Mouse (Mus musculus) mature B cell (primary cell): ENCODE measurements around the gene Sh3glb1.
"Not testable (repeated sequence)": the region's sequence is repeated elsewhere in the genome, so short reads cannot be mapped to it uniquely, and the experiment has no call there.

Source experiments
- in situ Hi-C: fragments of 300-500 bp; cut with MboI; formaldehyde crosslinking; loops from 2 replicates; pipeline ENCODE4 v1.14.3; 2019

Gene Sh3glb1

DNA sequence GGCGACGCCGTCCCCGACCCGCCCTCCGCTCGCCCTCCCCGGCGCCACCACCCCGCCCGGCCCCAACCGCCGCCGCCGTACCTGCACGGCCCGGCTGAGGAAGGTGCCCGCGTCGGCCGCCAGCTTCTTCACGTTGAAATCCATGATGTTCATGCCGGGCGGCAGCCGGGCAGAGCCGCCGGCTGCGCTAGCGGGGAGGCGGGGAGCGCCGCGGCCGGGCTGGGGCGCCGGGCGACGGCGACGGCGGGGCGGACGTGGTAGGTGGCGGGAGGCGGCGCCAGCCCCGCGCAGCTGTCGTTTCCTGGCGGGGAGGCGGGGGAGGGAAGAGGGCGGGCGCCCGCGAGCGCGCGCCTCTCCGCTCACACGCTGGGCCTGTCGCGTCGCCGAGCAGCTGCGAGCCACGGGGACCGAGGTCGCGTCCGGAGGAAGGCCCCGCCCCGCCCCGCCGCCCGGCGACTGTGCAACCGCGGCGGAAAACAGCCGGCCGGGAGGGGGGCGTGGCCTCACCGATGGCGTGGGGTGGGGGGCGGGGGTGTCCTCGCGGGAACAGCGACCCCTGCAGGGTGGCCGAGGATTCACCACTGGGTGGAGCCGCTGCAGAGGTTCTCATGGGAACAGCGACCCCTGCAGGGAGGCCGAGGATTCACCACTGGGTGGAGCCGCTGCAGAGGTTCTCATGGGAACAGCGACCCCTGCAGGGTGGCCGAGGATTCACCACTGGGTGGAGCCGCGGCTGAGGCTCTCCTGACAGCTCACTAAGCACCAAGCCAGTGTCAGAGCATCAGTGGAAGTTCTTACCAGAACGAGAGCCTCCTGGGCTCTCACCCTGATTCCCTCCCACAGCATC is at the start of gene Sh3glb1:
Sh3glb1 (minus strand) TSS at position 435 of the 847 bp plus-strand sequence.
- in situ Hi-C loops, result loop anchor here (25.0 kb wide), 1 partner anchor 1958 kb away; the partner anchor contains the start of gene Gtf2b

DNA sequence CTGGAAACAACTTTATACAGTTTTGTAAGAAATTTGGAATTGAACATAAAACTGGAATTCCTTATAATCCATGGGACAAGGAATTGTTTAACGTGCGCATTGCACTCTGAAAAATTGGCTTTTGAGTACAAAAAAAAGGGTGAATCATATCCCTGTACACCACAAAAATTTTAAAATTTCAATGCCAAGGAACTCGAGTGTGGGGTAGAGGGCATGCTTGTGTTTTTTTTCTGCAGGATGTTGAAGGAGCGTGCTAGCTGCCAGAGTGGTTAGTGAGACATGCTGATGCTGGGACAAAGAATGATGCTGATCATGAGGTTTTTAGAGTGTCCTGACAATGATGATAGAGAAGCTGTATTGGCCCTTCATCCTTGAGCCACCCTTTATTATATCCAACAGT is 45.0 kb upstream of the Sh3glb1 start:
- in situ Hi-C loops, result no loop called here

DNA sequence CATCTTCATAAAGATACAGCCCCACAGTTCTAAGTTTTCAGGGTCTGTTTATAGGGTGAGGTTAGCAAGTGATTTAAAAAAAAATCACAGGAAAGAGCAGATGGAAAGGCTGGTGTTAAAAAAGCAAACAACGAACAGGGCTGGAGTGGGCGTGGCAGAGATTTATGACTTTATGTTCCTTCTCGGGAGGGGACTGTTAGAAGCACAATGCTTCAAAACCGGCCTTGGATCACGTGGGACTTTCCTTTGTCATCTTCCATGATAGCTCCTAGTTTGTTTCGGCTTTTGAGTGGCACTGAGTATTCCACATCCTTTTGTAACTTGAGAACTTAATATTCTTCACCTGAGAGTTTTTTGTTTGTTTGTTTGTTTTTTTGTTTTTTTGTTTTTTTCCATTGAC is 41.3 kb upstream of the Sh3glb1 start:
- in situ Hi-C loops, result no loop called here

DNA sequence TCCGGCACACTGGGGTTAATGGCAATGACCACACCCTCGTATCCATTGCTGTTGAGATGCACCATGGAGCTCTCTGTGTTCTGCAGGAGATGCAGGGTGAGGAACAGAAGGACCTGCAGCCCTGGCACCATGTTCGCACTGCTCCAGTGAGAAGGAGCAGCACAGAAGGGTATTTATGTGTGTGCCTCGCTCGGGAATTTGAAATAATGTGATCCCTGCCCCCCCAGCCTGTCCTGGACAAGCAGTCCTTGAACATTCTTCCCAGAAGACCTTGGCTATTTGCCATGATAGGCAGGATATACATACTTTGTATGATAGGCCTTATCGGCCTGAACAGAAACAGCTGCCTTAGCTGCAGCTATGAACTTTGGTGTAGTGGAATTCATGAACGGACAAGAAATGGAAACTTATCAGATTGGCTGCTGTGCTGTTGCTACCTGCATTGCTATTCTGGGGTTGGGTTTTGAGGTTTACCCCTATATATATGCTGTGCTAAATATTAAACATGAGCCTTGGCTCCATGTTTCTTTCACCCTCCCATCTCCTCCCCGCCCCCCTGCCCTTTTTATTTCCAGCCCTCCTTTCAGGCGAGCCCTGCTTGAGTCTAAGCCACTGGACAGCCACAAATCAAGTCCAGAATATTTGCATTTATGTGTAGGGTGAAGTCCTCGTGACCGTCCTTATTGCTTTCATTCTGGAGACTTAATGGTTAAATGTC is 40.6 kb upstream of the Sh3glb1 start, which contains the start of gene Clca3a1:
Clca3a1 (minus strand) TSS at position 386 of the 718 bp plus-strand sequence.
- in situ Hi-C loops, result no loop called here

DNA sequence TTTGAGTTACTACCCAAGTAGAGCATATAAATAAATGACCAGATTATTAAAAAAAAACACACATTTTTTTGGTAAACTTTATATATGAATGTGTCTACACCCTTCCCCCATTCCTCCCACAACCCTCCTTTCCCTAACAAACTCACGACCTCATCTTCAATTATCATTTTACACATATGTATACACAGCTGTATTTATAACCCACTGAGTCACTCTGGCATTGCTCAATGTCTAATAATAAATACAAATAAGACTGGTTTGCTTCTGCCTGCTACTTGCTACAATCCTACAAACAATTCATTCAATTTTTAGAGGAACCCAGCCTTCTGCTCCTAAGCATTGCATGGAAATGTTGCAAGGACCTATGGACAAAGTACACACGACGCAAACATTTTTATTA is 39.6 kb upstream of the Sh3glb1 start:
- in situ Hi-C loops, result no loop called here

DNA sequence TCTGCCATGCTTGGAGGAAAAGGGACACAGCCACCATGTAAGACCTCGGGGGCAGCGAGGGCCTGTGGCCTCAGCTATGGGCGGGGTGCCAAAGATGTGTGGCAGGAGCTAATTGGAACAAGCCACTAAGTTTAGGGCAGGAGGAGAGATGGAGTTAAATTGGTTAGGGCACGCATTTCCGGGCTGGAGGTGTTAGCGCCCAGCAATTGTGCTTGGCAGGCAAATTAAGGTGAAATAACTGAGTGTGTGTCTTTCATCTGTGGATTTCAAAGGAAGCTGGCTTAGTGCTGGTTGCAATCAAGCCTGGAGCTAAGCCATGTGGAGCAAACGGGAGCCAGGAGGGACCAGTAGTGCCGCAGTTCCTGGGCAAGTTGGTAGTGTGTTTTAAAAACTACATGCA is 36.0 kb upstream of the Sh3glb1 start:
- in situ Hi-C loops, result not testable (repeated sequence)

DNA sequence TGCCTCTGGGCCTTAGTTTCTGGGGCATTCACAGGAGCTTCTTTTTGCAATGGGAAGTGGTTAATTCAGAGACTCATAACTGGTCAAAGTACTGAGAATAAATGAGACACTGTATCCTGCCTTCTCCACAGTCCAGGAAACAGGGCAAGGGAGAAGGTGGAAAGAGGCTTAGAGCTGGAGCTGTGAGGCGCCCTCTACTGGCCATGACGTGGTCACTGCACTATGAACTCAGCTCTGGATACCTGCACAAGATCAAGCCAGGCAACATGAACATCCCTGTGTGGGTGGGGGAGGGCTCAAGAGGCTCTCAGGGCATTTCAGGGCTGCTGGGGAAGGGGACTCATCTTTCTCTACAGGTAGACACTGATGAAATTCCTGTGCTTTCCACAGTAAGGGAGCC is 33.0 kb upstream of the Sh3glb1 start:
- in situ Hi-C loops, result no loop called here

DNA sequence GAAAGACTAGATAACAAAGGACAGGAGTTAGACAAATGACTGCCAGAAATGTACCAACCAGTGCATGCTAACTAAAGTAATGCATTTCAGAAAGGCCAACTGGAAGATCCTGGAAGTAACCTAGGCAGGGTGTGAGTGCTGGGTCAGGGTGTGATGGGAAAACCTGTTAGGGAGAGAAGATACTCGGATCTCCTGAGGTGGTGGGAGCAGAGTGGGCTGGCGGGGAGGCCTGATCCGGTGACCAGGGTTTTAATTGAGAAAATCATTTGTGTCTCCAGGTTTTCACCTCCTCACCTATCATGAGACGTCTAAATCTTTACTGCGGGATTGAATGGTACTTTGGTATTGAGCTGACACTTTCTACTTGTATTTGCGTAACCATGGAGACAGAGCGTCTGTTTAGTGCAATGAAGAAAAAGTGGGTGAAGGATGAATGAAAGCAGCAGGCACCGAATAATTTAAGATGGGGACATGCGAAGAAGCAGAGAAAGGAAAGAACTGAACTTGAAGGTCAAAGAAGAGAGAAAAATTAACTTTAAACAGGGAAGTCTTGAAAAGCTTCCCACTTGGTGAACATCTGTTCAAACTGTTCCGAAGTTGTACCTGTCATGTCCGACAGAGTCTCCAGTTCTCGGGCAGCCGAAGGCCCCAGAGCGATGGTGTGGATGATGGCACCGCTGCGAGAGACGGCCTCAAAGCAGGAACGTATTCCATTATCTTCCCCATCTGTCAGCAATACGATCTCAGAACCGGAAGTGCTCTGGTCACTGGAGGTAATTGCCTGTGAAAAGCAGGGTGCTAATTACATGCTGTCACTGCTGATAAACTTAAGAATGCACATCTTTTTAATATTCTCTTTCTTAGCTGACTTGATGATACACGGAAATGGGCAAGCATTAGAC is 29.2 kb upstream of the Sh3glb1 start:
- in situ Hi-C loops, result not testable (repeated sequence)

DNA sequence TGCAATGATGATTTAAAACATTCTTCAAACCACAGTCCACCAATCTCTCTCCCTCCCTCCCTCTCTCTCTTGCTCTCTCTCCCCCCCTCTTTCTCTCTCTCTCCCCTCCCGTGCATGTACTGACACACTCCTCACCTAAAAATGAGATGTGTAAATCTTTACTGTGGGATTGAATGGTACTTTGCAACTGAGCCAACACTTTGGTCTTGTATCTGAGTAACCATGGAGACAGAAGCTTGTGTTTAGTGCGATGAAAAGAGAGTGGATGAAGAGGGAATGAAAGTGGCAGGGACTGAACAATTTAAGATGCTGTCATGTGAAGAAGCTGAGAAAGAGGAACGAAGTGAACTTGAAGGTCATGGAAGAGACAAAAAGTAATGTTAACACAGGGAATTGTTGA is 27.6 kb upstream of the Sh3glb1 start:
- in situ Hi-C loops, result not testable (repeated sequence)

DNA sequence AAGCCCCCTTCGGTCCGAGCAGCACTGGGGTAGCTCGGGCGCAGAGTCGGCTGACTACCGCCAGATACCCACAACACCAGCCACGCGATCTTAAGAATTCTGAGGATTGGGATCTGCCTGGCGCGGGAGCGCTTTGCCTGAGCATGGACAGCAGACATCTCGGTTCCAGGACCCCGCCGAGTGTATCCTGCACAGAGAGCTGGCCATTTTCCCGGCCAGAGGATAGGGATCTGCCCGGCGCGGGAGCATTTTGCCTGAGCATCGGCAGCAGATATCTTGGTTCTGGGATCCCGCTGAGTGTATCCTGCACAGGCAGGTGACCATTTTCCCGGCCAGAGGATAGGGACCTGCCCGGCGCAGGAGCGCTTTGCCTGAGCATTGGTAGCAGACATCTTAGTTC is 18.3 kb upstream of the Sh3glb1 start:
- in situ Hi-C loops, result not testable (repeated sequence)

DNA sequence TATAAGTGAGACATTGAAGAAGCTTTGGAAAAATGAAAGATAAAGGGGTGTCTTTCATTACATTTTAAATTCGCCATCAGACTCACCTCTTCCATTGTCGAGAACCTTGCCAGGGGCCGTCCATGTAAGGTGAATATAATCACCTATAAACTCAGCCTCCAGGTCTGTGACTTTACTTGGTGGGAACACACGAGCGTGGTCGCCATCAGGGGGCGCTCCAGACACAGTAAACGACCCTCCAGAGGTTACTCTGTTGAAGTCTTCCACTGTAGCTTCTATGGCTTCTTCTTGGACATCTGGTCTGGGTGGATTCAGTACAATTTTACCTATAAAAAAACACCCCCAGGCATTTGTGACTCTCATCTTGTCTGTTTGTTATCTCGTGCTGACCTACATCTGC is 16.7 kb upstream of the Sh3glb1 start:
- in situ Hi-C loops, result no loop called here

DNA sequence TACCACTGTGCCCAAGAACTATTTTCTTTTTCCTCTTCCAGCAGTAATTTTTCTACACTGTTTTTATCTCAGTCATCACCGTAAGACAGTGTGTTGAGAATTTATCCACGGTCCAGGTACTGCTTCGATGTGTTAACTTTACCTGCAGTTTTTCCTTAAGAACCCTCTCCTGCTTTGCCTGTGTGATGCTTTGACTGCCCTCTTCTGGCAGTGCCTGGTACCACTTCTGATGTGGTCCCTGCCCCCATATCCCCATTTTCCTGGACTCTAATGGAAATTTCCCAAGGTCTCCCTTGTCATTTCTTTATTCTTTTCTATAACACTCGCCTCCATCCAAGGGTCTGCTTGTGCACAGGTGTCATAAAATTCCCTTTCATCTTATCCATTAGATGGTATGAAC is 3.3 kb upstream of the Sh3glb1 start:
- in situ Hi-C loops, result loop anchor here (25.0 kb wide), 1 partner anchor 1961 kb away; the partner anchor contains the start of gene Gtf2b

DNA sequence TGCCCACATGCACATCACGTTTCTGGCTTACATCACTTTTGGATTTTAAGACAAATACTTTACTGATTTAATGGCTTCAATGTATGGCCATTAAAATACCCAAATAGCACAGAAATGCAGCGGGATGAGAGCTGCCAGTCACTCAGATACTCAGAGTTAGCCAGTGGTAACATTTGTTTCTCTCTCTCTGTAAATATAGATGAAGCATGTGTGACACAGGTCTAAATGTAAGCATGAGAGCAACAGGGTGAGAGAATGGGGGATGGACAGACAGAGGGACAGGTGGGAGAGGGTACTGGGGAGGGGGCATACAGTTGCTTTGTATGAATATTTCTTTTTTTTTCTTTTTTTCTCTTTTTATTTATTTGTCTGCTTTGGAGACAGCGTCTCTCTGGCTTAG is 2.4 kb upstream of the Sh3glb1 start:
- in situ Hi-C loops, result loop anchor here (25.0 kb wide), 1 partner anchor 1960 kb away; the partner anchor contains the start of gene Gtf2b

DNA sequence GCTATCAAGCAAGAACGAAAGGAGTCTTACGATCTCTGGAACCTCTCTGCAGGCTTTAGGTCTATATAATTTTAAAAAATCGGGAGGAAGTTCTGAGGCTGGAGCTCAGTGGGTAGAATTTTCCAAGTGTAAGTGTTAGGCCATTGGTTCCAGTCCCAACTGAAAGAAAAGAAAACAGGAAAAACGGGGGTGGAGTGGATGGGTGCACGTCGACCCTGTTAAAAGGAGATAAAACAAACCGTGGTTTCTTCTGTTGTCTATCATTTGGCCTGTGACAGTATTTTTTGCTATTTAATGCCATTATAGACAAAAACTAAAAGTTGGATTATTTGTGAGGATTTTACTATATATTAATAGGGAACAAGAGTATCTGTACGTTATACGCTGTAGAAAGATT is 1.7 kb upstream of the Sh3glb1 start:
- in situ Hi-C loops, result loop anchor here (25.0 kb wide), 1 partner anchor 1960 kb away; the partner anchor contains the start of gene Gtf2b

DNA sequence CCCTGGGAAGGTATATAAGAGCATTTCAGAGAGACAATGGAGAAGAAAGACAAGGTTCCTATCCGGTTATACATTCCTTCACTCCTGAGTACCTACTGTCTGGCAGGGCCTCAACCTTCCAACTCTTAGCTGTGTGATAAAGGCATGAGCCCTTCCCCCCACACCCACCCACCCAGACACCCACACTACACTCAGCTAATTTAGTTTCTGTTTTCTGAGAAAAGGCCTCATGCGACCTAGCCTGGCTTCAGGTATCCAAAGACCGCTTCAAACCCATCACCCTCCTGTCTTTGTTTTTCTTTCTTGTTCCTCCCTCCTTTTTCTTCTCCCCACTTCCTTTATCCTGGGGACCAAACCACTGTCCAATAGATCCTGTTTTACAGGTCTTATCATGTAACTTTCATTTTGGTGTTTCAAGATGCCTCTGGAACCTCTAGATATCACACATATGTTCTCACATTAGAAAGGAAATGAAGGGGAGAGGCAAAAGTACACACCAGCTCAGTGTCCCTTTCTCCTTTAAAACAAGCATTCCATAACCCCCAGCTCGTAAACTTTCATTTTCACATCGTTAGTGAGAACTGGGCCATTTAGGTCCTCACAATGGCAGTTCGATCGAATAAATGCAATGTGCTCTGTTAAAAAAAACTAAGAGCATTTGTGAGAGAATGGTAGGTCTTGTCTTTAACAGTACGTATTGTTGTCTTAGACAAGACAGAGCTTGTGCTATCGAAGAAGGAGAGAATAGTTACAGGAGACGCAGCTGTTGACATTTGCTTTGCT is 1.1 kb upstream of the Sh3glb1 start:
- in situ Hi-C loops, result loop anchor here (25.0 kb wide), 1 partner anchor 1959 kb away; the partner anchor contains the start of gene Gtf2b

DNA sequence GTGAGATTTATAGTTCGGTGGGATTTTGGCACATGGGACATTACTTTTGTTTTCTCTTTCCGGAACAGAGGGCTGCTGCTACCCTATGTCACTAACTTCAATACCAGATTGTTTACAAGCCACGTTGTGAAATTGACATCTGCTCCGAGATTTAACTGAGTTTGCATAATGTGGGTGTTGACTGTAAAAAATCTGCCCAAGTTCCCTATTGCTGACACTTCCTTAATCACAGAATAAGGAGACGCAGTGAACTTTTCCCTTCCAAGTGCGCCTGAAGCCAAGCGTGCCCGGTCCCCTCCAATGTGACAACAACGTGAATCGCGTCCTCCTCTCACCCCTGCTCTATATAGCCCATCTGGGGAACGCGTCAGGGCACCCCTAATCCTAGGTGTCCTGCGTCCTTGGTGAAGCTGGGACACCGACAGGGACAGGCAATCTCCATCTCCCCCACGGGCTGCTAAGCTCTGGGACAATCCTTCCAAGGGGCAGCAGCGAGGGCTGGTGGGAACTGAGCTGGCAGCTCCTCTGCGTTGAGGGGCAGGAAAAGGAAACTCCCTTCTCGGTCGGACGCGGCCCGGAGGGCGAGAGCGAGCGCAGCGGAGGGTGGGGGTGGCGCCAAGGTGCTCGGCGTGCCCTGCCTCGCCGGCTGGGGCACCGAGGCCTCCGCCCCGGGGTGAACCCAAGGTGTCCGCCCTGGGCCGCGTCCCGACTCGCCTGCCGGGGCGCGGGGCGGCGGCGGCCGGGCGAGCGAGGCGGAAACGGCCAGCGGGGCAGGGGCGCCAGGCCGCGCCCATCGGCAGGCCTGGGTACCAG is 841 bp downstream of the Sh3glb1 start:
- in situ Hi-C loops, result loop anchor here (25.0 kb wide), 1 partner anchor 1957 kb away; the partner anchor contains the start of gene Gtf2b

DNA sequence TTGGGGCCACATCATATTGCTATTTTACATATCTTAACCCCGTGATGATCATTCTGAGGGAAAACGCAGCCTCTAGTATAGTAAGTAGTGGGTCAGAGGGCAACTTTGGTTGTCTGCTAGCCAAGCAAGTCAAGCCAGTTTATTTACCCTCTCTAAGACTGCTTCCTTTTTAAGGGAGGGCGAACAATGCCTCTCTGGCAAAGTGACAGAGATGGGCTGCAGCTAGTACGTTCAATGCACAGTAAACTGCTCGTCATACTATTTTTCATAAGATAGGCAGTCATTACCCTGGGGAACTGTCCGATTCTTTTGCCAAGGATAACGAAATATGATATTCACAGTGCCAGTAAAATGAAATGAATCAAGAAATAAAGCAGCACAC is 1.4 kb downstream of the Sh3glb1 start:
- in situ Hi-C loops, result loop anchor here (25.0 kb wide), 1 partner anchor 1956 kb away; the partner anchor contains the start of gene Gtf2b

DNA sequence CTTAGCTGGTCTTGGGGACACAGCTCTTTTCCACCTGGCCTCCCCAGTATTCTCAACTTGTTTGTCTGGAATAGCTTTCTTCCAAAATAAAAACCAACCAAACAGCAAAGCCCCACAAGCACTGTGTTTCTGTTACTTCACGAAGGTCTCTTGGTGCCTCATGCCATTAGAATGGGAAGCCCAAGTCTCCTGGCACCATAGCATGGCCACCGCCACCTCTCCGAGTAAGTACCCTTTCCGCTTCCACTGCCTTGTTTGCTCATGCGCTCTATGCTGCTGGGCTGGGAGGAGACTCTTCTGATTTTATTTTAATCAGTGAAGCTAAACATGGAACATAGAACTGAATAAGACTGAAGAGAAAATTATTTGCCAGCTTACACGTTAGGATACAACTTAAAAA is 2.3 kb downstream of the Sh3glb1 start:
- in situ Hi-C loops, result loop anchor here (25.0 kb wide), 1 partner anchor 1956 kb away; the partner anchor contains the start of gene Gtf2b

DNA sequence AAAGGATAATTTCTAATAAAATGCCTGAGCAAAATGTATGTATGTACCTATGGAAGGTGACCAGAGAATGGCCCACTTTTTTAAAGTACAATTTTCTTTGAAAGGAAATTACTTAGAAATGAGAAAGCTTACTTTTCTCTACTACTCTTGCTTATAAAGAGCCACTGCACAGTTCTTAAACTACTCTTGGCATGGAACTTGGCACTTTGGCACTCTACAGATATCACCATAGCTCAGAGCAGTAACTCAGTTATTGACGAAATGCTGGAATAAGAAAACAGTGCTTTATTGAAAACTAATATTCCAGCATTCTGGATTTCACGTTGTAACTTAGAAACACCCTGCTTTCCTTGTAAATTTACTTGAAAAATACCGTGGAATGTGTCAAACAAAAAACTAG is 3.0 kb downstream of the Sh3glb1 start:
- in situ Hi-C loops, result loop anchor here (25.0 kb wide), 1 partner anchor 1955 kb away; the partner anchor contains the start of gene Gtf2b

DNA sequence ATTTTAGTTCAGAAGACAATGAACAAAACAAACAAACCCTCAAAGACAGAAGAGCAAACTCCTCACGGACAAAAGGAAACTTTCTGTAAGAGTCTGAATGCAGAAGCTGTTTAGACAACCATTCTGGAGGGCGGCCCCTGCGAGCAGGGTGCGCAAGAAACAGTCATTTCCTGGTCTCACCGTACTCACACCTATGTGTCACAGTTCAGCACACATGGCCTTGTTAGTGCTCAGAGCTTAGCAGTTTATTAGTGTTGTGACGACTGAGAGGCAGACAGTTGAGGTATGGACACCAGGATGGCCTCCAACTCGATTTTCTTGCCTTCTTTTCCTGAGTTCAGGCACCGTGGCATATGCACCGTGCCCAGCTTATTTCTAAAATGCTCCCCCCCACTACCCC is 4.2 kb downstream of the Sh3glb1 start:
- in situ Hi-C loops, result loop anchor here (25.0 kb wide), 1 partner anchor 1954 kb away; the partner anchor contains the start of gene Gtf2b
